Mouse (Mus musculus) spleen, embryonic (tissue): ENCODE measurements around the gene Cactin.

Experiments
- CTCF ChIA-PET: fragments of 350-600 bp; sonication (Branson Sonifier 250); formaldehyde crosslinking; loops from one replicate; lab custom pipeline; 2022; lab: Charles Lee

The Cactin gene

DNA sequence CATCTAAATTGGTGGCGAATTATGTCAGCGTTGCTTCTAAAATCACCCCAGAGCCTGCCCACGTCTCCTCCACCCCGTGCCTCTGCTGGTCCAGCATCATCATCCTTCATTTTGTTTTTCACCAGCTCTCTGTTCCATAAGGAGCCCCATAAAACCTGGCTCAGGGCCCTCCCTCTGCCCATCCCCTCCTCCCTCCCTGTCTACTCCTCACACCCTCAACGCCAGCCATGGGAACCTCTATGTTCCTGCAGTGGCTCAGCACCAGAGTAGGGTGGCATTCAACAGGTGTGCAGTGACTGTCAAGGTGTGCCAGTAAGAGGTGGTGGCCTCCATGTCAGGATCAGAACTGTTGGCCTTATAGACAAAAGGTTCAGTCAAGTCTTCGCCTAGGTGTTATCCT is 25.7 kb upstream of the Cactin start:
- CTCF ChIA-PET, result no interaction called here

GRCm38 (mm10) chr10:81297246-81297645 is 23.7 kb upstream of the Cactin start:
- CTCF ChIA-PET, result no interaction called here

DNA sequence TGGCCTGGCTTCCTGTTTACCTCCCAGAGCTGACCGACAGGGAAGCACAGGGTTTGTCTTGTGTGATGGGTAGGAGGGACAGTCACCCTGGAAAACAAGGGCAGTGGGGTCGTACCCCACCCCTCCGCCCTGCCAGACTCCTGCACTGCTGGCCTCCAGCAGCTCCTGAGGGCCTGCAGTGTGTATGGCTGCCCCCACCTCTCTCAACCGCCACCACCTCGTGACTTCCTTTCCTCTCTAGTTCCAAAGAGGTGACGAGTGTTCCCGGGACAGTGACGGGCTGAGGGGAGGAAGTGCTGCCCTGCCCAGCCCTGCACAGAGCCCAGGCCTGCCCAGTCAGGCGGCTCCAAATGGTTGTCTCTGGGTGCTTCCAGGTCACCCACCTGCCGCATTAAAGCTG is 23.1 kb upstream of the Cactin start:
- CTCF ChIA-PET, result interaction anchor here (0.6 kb wide), 2 partner anchors 48 to 208 kb away, joined by 3 to 4 read pairs; no protein-coding TSS in a partner anchor

DNA sequence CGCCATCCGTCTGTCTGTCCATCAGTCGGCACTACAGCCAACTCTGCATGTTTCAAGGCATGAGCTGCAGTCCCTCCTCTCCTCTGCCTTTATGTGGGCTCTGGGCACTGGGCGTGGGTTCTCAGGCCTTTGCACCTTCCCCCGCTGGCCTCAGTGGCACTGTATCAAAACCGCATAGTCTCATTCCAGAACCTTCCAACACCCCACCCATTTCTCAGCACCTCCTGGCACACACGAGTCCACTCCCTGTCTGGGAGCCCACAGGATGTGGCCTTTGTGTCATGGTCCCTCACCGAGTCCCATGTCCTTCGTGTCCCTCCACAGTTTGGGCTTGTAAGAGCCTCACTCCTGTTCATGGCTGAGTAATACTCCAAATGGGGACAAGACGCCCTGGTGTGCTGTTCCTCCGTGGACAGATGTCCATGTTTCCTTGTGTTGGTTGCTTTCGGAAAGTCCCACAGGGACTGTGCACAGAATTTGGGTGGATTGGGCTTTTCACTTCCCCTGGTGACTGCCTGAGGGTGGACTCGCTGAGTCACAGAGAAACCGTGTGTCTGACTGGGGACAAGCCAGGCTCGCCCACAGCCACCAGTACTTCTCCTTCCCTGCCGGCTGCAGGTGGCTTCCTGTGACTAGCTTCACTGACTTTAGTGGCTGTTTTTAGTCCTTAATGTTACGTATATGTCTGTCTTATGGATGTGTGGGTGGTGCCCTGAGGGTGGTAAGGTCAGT is 22.4 kb upstream of the Cactin start:
- CTCF ChIA-PET, result interaction anchor here (0.6 to 0.7 kb wide), 3 partner anchors 48 to 207 kb away, joined by 3 to 5 read pairs (median 4); no protein-coding TSS in a partner anchor

GRCm38 (mm10) chr10:81299585-81300351 is 21.1 kb upstream of the Cactin start:
- CTCF ChIA-PET, result interaction anchor here (0.5 to 0.7 kb wide), 2 partner anchors 127 to 148 kb away, joined by 5 read pairs; no protein-coding TSS in a partner anchor

DNA sequence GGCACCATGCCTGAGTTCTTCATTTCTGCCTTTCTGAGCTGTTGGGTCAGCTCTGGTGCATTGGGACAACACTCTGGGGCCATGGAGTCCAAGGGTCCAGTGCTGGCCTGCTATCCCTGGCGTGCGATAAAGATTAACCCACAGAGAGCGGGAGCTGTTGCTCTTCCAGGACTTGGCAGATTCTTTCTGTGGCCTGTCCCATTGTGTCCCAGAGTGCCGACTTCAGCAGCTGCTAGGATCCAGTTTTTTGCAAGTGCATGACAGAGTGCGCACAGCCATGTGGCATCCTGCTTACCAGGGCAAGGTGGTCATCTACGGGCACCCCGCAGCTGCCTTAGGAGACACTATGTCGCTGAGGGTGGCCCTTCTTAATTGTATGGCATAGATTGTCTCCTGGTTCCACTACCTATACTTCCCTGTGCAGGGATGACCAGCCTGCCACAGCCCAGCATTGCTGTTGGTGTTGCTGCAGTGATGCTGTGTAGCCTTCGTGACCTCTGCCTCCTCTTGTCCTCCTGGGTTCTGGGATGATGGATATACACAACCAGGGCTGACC is 20.5 kb upstream of the Cactin start:
- CTCF ChIA-PET, result no interaction called here

- CTCF ChIA-PET, result interaction anchor here (1.8 kb wide), 1 partner anchor 9 kb away, joined by 7 read pairs; the partner anchor contains the start of gene Pip5k1c
Measured at GRCm38 (mm10) chr10:81301321-81301720, 19.6 kb upstream of the Cactin start.

- CTCF ChIA-PET, result interaction anchor here (1.8 kb wide), 1 partner anchor 10 kb away, joined by 7 read pairs; the partner anchor contains the start of gene Pip5k1c
Measured at GRCm38 (mm10) chr10:81302288-81302687, 18.6 kb upstream of the Cactin start.

GRCm38 (mm10) chr10:81302781-81303218 is 18.1 kb upstream of the Cactin start:
- CTCF ChIA-PET, result interaction anchor here (1.8 kb wide), 1 partner anchor 10 kb away, joined by 7 read pairs; the partner anchor contains the start of gene Pip5k1c

- CTCF ChIA-PET, result no interaction called here
Measured at GRCm38 (mm10) chr10:81303258-81303657, 17.6 kb upstream of the Cactin start.

- CTCF ChIA-PET, result interaction anchor here (0.7 to 1.5 kb wide), 3 partner anchors 11 to 68 kb away, joined by 3 to 5 read pairs (median 3); partner anchors contain the start of gene Gipc3
Measured at GRCm38 (mm10) chr10:81303761-81304160, 17.1 kb upstream of the Cactin start.

DNA sequence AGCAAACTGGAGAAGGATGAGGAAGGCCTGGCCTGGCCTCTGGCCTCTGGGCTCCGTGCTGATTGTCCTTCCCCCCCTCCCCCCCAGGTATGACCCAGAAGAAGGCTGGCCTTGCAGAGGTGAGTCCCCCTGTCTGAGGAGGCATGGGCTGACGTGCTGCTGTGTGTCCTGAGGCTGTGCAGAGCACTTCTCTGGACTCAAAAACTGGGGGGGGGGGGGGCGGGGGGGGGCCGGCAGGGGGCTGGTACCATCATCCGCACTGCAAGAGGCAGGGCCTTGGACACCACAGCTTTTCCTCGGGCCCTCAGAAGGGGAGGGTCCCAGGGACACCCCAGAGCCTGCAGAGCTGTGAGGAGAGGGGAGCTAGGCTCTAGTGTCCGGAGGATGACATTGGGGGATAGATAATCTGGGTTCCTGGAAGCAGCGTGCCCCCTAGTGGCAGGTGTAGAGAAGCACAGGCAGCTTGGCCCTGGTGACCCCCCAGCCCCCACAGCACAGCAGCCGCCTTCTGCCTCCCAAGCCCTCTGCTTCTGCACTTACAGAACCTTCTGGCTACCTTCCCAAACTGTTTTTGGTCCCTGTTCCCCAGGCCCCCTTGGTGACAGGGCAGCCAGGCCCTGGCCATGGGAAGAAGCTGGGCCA is 16.2 kb upstream of the Cactin start:
- CTCF ChIA-PET, result interaction anchor here (0.6 to 1.9 kb wide), 7 partner anchors 12 to 592 kb away, joined by 3 to 11 read pairs (median 5); partner anchors contain the start of genes Cactin and Gipc3

GRCm38 (mm10) chr10:81305663-81306062 is 15.2 kb upstream of the Cactin start:
- CTCF ChIA-PET, result interaction anchor here (0.5 to 1.9 kb wide), 2 partner anchors 14 to 17 kb away, joined by 11 to 13 read pairs; partner anchors contain the start of gene Tjp3

- CTCF ChIA-PET, result interaction anchor here (0.5 to 0.9 kb wide), 2 partner anchors 14 to 15 kb away, joined by 3 to 13 read pairs; partner anchors contain the start of genes Pip5k1c and Tjp3
Measured at GRCm38 (mm10) chr10:81306173-81306668, 14.7 kb upstream of the Cactin start.

DNA sequence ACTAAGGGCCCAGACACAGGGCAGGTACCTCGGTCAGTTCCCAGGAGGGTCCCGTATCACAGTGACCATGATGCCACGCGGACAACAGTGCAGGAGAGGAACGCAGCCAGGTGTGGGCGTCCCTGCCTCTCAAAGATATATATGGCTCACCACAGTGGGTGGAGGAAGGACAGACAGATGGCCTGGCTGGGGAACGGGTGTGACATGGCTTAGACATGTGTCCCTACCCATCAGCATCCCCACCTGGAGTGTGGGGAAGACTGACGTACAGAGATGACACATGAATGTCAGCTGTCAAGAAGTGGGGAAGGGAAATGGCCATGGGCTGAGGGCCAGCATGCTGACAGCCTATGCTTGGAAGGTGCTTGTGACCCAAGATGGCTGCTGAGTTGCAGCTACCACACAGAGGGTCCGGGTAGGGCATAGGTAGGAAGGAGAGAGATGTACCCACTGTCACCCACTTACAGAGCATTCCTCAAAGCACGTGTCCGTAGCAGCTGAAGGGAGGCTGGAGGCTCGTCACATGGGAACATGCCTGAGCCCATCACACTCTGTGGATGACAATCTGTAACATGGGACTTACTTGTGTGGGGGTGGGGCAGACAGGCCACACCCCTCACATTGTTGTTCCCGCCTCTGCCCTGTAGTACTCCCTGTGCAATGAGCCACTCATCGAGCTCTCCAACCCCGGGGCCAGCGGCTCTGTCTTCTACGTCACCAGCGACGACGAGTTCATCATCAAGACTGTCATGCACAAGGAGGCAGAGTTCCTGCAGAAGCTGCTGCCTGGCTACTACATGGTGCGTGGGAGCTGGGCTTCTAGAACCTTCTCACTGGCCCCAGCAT is 13.8 kb upstream of the Cactin start:
- CTCF ChIA-PET, result interaction anchor here (0.9 kb wide), 1 partner anchor 15 kb away, joined by 3 read pairs; the partner anchor contains the start of gene Pip5k1c

DNA sequence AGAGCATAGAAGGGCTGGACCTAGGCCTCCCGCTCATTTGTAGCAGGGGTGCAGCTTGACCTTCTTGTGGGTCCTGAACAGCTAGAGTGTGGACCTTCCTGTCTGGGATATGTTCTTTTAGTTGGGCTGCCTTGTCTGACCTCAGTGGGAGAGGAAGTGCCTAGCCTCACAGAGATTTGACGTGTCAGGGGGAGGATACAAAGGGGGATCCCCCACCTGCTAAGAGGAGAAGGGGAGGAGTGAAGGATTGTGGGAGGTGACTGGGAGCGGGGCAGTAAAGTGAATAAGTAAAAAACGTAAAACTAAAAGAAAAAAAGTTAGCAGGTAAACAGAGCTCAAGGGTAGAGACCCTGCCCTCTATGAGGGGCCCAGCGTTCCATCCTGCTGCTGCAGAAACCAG is 11.3 kb upstream of the Cactin start:
- CTCF ChIA-PET, result no interaction called here

DNA sequence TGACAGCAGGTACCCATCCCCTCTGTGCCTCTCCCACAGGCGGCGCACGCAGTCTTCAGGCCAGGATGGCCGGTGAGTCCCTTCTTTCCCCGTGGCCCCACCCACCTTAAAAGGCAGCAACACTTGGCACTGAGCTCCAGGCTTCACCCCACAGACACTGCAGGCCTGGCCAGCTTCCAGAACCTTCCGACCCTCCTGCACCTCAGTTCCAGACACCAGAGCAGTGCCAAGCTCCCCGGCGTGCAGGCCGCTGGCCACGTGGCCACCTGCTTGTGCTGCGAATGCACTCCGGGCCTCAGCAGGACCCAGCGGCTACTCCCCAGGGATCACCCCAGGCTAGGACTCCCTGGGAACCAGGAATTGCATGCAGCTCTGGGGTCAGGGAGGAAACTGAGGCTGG is 7.3 kb upstream of the Cactin start:
- CTCF ChIA-PET, result interaction anchor here (0.6 kb wide), 1 partner anchor 1588 kb away, joined by 3 read pairs; no protein-coding TSS in a partner anchor

- CTCF ChIA-PET, result no interaction called here
Measured at GRCm38 (mm10) chr10:81314201-81314600, 6.7 kb upstream of the Cactin start.

DNA sequence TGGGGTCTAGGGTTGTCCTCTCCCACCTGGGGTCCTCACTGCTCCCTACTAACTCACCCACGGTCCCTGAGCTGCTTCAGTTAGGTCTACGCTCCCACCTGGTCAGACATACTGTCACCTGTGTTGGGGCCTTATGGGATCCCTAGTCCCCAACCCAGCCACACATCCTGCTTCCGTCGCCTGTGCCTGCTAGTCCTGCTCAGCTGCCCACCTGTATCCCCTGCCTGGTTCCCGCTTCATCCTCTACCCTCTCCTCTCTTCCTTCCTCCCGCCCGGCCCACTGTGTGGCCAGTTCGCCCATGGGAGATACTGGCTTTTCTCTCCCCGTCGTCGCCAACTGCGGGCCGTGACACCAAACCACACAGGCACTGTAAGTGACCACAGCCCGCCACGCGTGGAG is 5.3 kb upstream of the Cactin start:
- CTCF ChIA-PET, result no interaction called here
